Mouse (Mus musculus): ENCODE results near the gene Gm49384. TPM values are rescaled to one million over a fixed set of nuclear protein-coding genes. Genes with fewer than 3 reads are reported as not detected.
A peak's percentile ranks its signal among the peaks of the same experiment; 100 is the strongest.
"Not testable (repeated sequence)": the region's sequence is repeated elsewhere in the genome, so short reads cannot be mapped to it uniquely, and the experiment has no call there.

Gene Gm49384
- polyA plus RNA-seq, 1 experiment from 2014 or later, result 8.7 TPM

DNA sequence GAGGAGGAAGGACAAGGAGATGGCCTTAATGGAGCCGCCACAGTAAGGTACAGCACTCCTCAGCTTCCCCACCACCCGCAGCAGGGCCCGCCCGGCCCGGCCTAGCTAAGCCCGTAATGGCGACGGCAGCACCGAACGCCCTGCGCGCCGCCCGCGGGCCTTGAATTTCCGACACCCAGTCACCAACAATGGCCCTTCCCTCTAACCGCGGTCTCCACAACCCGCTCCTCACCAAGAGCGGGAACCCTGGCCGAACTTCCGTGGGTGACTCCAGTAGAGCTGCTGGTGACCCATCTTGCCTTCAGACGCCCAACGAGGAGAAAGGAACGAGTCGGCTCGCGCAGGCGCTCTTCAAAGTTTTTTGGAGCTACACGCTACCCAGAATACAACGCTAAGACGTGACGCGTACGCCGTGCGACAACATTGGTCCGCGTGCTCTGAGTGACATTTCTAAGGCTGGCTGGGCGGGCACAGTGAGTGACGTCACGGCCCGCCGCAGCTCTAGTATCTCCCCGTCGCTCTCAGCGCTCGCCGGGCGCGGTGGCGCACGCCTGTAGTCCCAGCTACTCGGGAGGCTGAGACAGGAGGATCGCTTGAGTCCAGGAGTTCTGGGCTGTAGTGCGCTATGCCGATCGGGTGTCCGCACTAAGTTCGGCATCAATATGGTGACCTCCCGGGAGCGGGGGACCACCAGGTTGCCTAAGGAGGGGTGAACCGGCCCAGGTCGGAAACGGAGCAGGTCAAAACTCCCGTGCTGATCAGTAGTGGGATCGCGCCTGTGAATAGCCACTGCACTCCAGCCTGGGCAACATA, 45.1 kb downstream of the Gm49384 start, which contains the start of gene Rps29:
TSS of gene Rps29 (minus strand) at position 422 of the 813 bp plus-strand sequence.
- Histone ChIP-seq H3K4me3 (ENCODE audit: low read depth, low read length) (peak within 1 kb of the TSS; percentile 67), H3K9ac (ENCODE audit: low read length) (peak within 1 kb of the TSS; percentile 80), H3K27ac (replicated peaks) (peak within 1 kb of the TSS; percentile 96), H3K4me2 (replicated peaks; ENCODE audit: low read depth) (peak within 1 kb of the TSS; percentile 40)
- not testable (repeated sequence) for H3K9me3 ChIP-seq (ENCODE audit: control insufficient read depth, low read length); H3K27me3 ChIP-seq (ENCODE audit: control insufficient read depth, insufficient read depth, low read length); H3K36me3 ChIP-seq (ENCODE audit: control insufficient read depth, insufficient read depth, low read length); H3K4me1 ChIP-seq (replicated peaks; ENCODE audit: control insufficient read depth, insufficient read depth)
- DNase-seq (ENCODE audit: low spot score), result peak; percentile 98
- TF ChIP-seq EP300 (optimal IDR thresholded peaks at IDR 0.05), result peak; percentile 71
- WGBS, result under 1% methylated on average over 55 of the region's 68 CpGs
- ATAC-seq (ENCODE audit: low FRiP score, low TSS enrichment), result peak; percentile 99

DNA sequence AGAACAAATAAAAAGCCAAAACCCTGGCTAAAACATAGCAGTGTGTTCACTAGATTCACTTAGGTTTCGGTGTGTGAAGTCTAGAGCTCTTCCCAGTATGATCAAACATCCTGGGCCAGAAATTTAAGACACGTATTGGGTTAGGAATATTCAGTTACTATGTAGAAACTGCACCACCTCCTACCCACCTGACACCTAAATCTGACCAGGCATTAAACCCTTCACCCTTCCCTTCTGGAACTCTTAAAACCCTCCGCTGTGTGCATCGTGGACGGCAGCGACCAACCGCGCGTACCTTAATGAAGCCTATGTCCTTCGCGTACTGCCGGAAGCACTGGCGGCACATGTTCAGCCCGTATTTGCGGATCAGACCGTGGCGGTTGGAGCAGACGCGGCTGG, 45.7 kb downstream of the Gm49384 start:
- ATAC-seq (ENCODE audit: low FRiP score, low TSS enrichment) (no peak), DNase-seq (ENCODE audit: low spot score) (no peak)
- under 1% methylated on average over 19 of the region's 19 CpGs for WGBS
- Histone ChIP-seq H3K27ac (replicated peaks) (peak overlapping the region; percentile 96), H3K9ac (ENCODE audit: low read length) (peak overlapping the region; percentile 80), H3K4me2 (replicated peaks; ENCODE audit: low read depth) (peak overlapping the region; percentile 40), H3K9me3 (ENCODE audit: control insufficient read depth, low read length) (no peaks in the 10 kb centered on the region), H3K36me3 (ENCODE audit: control insufficient read depth, insufficient read depth, low read length) (no peaks in the 10 kb centered on the region), H3K27me3 (ENCODE audit: control insufficient read depth, insufficient read depth, low read length) (no peaks in the 10 kb centered on the region), H3K4me1 (replicated peaks; ENCODE audit: control insufficient read depth, insufficient read depth) (peaks cover 2% of the 10 kb centered on the region; the same call in 1 of the 2 replicates), H3K4me3 (ENCODE audit: low read depth, low read length) (peak overlapping the region; percentile 67)
- TF ChIP-seq CTCF (IDR thresholded peaks at IDR 0.05; ENCODE audit: low read depth) (no peak), EP300 (optimal IDR thresholded peaks at IDR 0.05) (no peak)

DNA sequence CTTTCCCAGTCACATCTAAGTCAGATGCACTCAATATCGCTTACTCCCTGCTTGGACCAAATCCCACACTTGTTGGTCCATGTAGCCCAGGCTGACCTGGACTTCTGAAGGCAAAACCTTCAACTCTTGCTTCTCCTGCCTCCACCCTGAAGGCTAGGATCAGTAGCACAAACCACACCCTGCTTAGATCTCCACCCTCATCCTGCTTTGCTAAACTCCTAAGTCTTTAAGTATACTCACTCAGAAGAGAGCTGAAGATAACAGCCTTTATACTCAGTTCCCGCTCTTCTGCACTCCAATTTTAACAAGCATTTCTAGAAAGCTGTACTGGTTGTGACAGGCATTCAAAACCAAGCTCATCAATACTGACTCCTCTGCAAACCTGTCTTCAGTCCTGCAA, 47.0 kb downstream of the Gm49384 start:
- peaks cover 2% of the 10 kb centered on the region; the same call in 1 of the 2 replicates for H3K4me1 ChIP-seq (replicated peaks; ENCODE audit: control insufficient read depth, insufficient read depth)
- no peak overlapping the region for H3K4me2 ChIP-seq (replicated peaks; ENCODE audit: low read depth)
- no peak for DNase-seq (ENCODE audit: low spot score)
- no peak overlapping the region for H3K27ac ChIP-seq (replicated peaks)
- 88% methylated on average over 2 of the region's 2 CpGs for WGBS
- no peaks in the 10 kb centered on the region for H3K9me3 ChIP-seq (ENCODE audit: control insufficient read depth, low read length)
- no peak overlapping the region for H3K9ac ChIP-seq (ENCODE audit: low read length)
- TF ChIP-seq CTCF (IDR thresholded peaks at IDR 0.05; ENCODE audit: low read depth), result no peak
- no peak for TF ChIP-seq EP300 (optimal IDR thresholded peaks at IDR 0.05)
- H3K4me3 ChIP-seq (ENCODE audit: low read depth, low read length), result no peak overlapping the region
- H3K36me3 ChIP-seq (ENCODE audit: control insufficient read depth, insufficient read depth, low read length), result no peaks in the 10 kb centered on the region
- H3K27me3 ChIP-seq (ENCODE audit: control insufficient read depth, insufficient read depth, low read length), result no peaks in the 10 kb centered on the region
- no peak for ATAC-seq (ENCODE audit: low FRiP score, low TSS enrichment)

DNA sequence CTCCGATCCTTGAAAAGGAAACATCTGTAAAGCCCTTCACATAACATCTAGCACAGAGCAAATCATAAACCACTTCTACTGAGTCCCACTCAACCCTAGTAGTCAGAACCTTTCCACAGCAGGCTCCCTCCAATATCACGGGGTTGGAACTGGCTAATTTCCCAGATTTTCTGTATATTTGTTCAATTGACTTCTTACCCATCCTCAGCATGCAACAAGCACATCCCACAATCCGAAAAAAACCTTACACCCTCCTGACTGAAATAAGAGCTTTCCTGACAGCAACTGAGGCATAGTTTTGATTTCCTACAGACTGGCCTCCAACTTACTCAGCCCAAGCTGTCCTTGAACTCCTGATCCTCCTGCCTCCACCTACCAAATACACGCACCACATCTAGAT, 47.6 kb downstream of the Gm49384 start:
- 64% methylated on average over 4 of the region's 4 CpGs for WGBS
- Histone ChIP-seq H3K4me2 (replicated peaks; ENCODE audit: low read depth) (no peak overlapping the region), H3K36me3 (ENCODE audit: control insufficient read depth, insufficient read depth, low read length) (no peaks in the 10 kb centered on the region), H3K9ac (ENCODE audit: low read length) (no peak overlapping the region), H3K4me3 (ENCODE audit: low read depth, low read length) (no peak overlapping the region), H3K27me3 (ENCODE audit: control insufficient read depth, insufficient read depth, low read length) (no peaks in the 10 kb centered on the region), H3K9me3 (ENCODE audit: control insufficient read depth, low read length) (no peaks in the 10 kb centered on the region), H3K4me1 (replicated peaks; ENCODE audit: control insufficient read depth, insufficient read depth) (peaks cover 2% of the 10 kb centered on the region; the same call in 1 of the 2 replicates), H3K27ac (replicated peaks) (no peak overlapping the region)
- DNase-seq (ENCODE audit: low spot score) (no peak), ATAC-seq (ENCODE audit: low FRiP score, low TSS enrichment) (no peak)
- TF ChIP-seq EP300 (optimal IDR thresholded peaks at IDR 0.05), result no peak
- TF ChIP-seq CTCF (IDR thresholded peaks at IDR 0.05; ENCODE audit: low read depth), result no peak

DNA sequence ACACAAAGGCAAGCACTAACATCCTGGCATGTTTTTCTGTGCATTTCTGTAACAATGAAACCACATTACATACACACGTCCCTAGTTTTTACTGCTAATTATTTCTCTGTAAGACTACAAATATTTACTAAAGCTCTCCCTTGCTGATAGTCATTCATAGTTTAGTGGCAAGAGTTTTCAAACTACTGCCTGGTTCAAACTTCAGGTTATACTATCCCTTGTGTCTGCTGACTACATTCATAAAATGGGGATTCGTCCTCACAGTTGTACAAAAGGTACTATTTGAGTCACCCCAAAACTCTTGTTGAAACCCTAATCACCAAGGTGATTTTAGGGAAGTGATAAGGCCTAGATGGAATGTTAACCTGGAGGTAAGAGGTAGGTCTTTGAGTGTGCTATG, 48.1 kb downstream of the Gm49384 start:
- Histone ChIP-seq H3K36me3 (ENCODE audit: control insufficient read depth, insufficient read depth, low read length) (no peaks in the 10 kb centered on the region), H3K4me1 (replicated peaks; ENCODE audit: control insufficient read depth, insufficient read depth) (peaks cover 2% of the 10 kb centered on the region; the same call in 1 of the 2 replicates), H3K4me2 (replicated peaks; ENCODE audit: low read depth) (no peak overlapping the region), H3K9me3 (ENCODE audit: control insufficient read depth, low read length) (no peaks in the 10 kb centered on the region), H3K4me3 (ENCODE audit: low read depth, low read length) (no peak overlapping the region), H3K27ac (replicated peaks) (no peak overlapping the region), H3K9ac (ENCODE audit: low read length) (no peak overlapping the region), H3K27me3 (ENCODE audit: control insufficient read depth, insufficient read depth, low read length) (no peaks in the 10 kb centered on the region)
- ATAC-seq (ENCODE audit: low FRiP score, low TSS enrichment) (no peak), DNase-seq (ENCODE audit: low spot score) (no peak)
- TF ChIP-seq CTCF (IDR thresholded peaks at IDR 0.05; ENCODE audit: low read depth), result no peak
- TF ChIP-seq EP300 (optimal IDR thresholded peaks at IDR 0.05), result no peak
- 66% methylated on average over 2 of the region's 2 CpGs for WGBS

DNA sequence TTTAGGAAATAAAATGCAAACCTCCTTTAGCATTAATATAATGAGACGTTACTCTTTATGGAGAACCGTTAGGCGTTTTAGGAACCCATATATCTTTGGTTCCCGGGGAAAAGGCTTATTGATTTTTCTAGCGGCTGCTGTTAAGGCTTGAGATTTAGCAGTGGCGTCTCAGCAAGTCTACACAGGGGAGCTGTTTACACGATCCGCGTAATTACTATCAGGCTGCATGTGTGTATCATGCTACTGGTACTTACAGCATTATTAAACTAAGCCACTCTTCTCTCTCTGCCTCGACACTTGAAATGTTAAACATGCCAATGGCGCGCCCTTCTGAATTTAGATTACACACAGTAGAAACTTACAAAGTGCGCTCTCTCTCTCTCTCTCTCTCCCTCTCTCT, 54.0 kb downstream of the Gm49384 start:
- H3K27ac ChIP-seq (replicated peaks), result no peak overlapping the region
- H3K27me3 ChIP-seq (ENCODE audit: control insufficient read depth, insufficient read depth, low read length), result no peaks in the 10 kb centered on the region
- H3K4me2 ChIP-seq (replicated peaks; ENCODE audit: low read depth), result no peak overlapping the region
- H3K36me3 ChIP-seq (ENCODE audit: control insufficient read depth, insufficient read depth, low read length), result no peaks in the 10 kb centered on the region
- TF ChIP-seq EP300 (optimal IDR thresholded peaks at IDR 0.05) (no peak), CTCF (IDR thresholded peaks at IDR 0.05; ENCODE audit: low read depth) (no peak)
- DNase-seq (ENCODE audit: low spot score) (no peak), ATAC-seq (ENCODE audit: low FRiP score, low TSS enrichment) (no peak)
- H3K9me3 ChIP-seq (ENCODE audit: control insufficient read depth, low read length), result no peaks in the 10 kb centered on the region
- H3K4me3 ChIP-seq (ENCODE audit: low read depth, low read length), result no peak overlapping the region
- no peak overlapping the region for H3K9ac ChIP-seq (ENCODE audit: low read length)
- no peaks in the 10 kb centered on the region for H3K4me1 ChIP-seq (replicated peaks; ENCODE audit: control insufficient read depth, insufficient read depth)
- 50% methylated on average over 13 of the region's 13 CpGs for WGBS

All from stomach, postnatal 0 days (tissue).